Mouse (Mus musculus): Measurements from ENCODE around the gene Haus4. TPM values are rescaled to one million over a fixed set of nuclear protein-coding genes. Genes with fewer than 3 reads are reported as not detected.

The Haus4 gene
- polyA plus RNA-seq, 1 experiment = 9.6 TPM

DNA sequence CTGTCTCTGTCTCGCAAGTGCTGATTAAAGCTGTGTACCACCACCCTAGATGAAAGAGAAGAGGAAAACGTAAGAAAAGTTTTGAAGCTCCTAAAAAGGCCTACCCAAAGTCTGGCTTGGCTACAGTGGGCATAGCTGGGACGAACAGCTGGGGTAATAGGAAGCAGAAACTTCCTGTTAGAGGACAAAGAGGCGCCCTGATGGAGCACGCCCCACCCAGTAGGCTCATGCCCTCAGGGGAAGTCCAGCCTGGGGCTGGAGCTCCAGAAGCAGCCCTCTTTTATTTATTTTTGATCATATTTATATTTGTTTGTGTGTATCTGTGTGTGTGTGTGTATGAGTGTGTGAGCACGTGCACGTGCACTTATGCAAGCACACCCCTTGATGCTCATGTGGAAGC, 25.2 kb upstream of the Haus4 start:
- TF ChIP-seq POLR2A (IDR thresholded peaks at IDR 0.05; ENCODE audit: low read depth, low read length) = no peak
- no peaks in the 10 kb centered on the region for H3K36me3 ChIP-seq (ENCODE audit: control insufficient read depth, insufficient read depth, low read length)
- no peak overlapping the region for H3K27ac ChIP-seq (ENCODE audit: insufficient read depth, low read depth, low read length)
- H3K4me3 ChIP-seq (ENCODE audit: insufficient read depth, low read depth, low read length) = no peak overlapping the region
- WGBS = 72% methylated on average over 7 of the region's 7 CpGs
- H3K27me3 ChIP-seq (replicated peaks; ENCODE audit: control insufficient read depth, insufficient read depth, low read length) = no peaks in the 10 kb centered on the region
- DNase-seq = no peak
- H3K4me1 ChIP-seq (ENCODE audit: control insufficient read depth, insufficient read depth, low read length) = peaks cover 17% of the 10 kb centered on the region; the same call in 1 of the 2 replicates

DNA sequence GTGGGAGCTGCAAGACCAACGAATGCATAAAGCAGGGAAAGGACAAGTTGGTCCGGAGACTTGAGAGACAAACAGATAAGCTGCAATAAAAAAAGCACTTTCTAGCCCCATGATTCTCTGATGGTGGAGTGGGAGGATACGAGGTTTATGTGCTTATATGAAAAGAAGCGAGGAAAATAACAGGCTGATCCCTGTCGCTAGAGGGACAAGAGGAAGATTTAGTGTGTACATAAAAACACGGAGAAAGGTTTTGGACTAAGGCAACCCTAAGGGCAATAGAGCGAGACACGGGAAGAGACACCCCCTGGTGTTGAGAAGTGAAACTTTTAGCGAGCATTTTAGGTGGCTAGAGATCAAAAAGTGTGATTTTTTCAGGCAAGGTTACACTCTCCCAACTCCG, 23.6 kb upstream of the Haus4 start:
- DNase-seq = peak; percentile 70
- TF ChIP-seq POLR2A (IDR thresholded peaks at IDR 0.05; ENCODE audit: low read depth, low read length) = no peak
- peak; percentile 51 for TF ChIP-seq CTCF (conservative IDR thresholded peaks at IDR 0.05; ENCODE audit: insufficient read depth, insufficient read length, low read depth, low read length)
- H3K27ac ChIP-seq (ENCODE audit: insufficient read depth, low read depth, low read length) = peak overlapping the region; percentile 87
- no peaks in the 10 kb centered on the region for H3K36me3 ChIP-seq (ENCODE audit: control insufficient read depth, insufficient read depth, low read length)
- no peaks in the 10 kb centered on the region for H3K27me3 ChIP-seq (replicated peaks; ENCODE audit: control insufficient read depth, insufficient read depth, low read length)
- H3K4me3 ChIP-seq (ENCODE audit: insufficient read depth, low read depth, low read length) = peak overlapping the region; percentile 66
- peaks cover 32% of the 10 kb centered on the region for H3K4me1 ChIP-seq (ENCODE audit: control insufficient read depth, insufficient read depth, low read length)
- under 1% methylated on average over 10 of the region's 10 CpGs for WGBS

DNA sequence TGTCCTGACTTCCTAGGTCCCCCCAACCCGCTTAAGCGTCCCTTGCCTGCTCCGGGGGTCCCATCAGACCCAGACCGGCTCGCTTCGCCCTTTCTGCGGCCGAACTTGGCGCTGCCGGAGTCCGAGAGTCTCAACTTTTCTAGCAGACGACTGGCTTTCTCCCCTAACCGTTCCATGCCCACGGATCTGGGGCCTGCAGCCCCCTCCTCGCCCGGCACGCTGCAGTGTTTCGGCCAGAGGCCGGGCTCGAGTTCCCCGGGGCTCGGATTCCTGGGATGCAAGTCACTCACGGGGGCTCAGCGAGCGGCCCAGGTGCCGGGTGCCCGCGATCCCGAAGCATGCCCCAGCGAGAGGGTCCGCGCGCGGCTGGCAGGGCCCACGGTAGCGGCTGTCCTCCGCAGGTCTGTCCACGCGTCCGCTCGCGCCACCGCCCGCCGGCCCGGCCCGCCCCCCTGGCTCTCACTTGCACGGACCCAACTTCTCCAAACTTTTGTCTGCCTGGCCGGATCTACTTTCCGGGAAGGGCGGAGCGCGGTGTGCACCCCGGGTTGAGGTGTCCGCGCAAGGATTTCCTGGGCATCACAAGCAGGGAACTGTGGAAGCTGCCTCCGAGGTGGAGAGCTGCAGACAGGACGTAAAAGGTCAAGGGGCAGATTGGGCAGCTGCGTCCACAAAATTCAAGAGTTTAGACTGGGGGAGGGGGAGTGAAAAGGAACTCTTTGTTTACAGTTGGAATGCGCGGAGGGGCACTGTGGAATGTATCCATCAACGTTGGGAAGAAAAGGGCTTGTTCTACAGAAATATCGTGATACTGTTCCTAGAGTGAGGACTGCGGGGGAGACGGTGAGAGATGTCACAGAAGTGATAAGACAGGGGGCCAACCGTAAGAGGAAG, 22.9 kb upstream of the Haus4 start, which contains the start of gene Ajuba:
Gene Ajuba, minus strand, starts transcription at position 470 of the 894 bp plus-strand sequence.
- peak within 1 kb of the TSS; percentile 87 for H3K27ac ChIP-seq (ENCODE audit: insufficient read depth, low read depth, low read length)
- under 1% methylated on average over 66 of the region's 66 CpGs for WGBS
- DNase-seq = peak; percentile 96

DNA sequence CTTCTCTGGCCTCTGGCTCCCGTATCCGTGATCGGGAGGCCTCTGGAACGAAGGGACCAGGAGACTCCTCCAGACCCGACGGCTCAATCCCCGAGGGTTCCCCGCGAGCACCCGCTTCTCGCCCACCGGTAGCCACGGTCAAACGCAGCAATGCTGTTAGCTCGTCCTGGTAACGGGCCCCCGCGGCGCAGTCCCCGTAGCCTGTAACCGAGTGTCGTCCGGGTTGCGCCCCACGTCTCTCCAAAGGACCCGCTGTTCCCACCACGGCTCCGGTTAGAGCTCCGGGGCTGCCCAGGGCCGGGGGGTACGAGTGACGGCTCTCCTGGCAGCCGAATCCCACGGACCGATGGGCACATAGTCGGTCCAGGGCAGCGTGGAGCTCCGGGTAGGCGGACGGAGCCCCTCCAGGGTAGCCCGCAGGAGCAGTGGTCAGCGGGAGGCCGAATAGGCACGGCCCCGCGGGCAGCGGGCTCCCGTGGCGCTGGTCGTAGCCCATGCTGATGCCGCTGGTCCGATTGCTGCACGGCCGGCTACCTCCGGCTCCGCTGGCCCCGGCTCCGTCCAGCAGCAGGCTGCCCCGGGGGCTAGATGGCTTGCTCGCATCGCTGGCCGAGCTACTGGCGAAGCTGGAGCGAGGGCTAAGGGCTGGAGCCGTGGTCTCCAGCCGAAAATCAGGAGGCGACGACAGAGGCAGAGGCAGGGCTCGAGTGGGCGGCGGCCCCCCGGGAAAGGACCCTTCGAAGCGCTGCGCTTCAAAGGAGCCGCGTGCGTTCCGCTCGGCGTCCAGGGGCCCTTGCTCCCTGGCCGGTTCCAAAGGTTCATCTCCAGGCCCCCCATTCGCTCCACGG, 22.0 kb upstream of the Haus4 start:
- Histone ChIP-seq H3K27ac (ENCODE audit: insufficient read depth, low read depth, low read length) (peak overlapping the region; percentile 87), H3K36me3 (ENCODE audit: control insufficient read depth, insufficient read depth, low read length) (no peaks in the 10 kb centered on the region), H3K27me3 (replicated peaks; ENCODE audit: control insufficient read depth, insufficient read depth, low read length) (no peaks in the 10 kb centered on the region), H3K4me1 (ENCODE audit: control insufficient read depth, insufficient read depth, low read length) (peaks cover 36% of the 10 kb centered on the region), H3K4me3 (ENCODE audit: insufficient read depth, low read depth, low read length) (peak overlapping the region; percentile 66)
- peak; percentile 53 for DNase-seq
- TF ChIP-seq CTCF (conservative IDR thresholded peaks at IDR 0.05; ENCODE audit: insufficient read depth, insufficient read length, low read depth, low read length) (no peak), POLR2A (IDR thresholded peaks at IDR 0.05; ENCODE audit: low read depth, low read length) (no peak)
- whole genome bisulfite sequencing = under 1% methylated on average over 82 of the region's 84 CpGs

More for the DNA sequence above, 22.9 kb upstream of the Haus4 start, which contains the start of gene Ajuba:
- H3K27me3 ChIP-seq (replicated peaks; ENCODE audit: control insufficient read depth, insufficient read depth, low read length) = no peaks in the 10 kb centered on the region
- no peak for TF ChIP-seq POLR2A (IDR thresholded peaks at IDR 0.05; ENCODE audit: low read depth, low read length)
- no peak for TF ChIP-seq CTCF (conservative IDR thresholded peaks at IDR 0.05; ENCODE audit: insufficient read depth, insufficient read length, low read depth, low read length)
- H3K4me1 ChIP-seq (ENCODE audit: control insufficient read depth, insufficient read depth, low read length) = peaks cover 36% of the 10 kb centered on the region
- peak within 1 kb of the TSS; percentile 66 for H3K4me3 ChIP-seq (ENCODE audit: insufficient read depth, low read depth, low read length)
- H3K36me3 ChIP-seq (ENCODE audit: control insufficient read depth, insufficient read depth, low read length) = no peaks in the 10 kb centered on the region

DNA sequence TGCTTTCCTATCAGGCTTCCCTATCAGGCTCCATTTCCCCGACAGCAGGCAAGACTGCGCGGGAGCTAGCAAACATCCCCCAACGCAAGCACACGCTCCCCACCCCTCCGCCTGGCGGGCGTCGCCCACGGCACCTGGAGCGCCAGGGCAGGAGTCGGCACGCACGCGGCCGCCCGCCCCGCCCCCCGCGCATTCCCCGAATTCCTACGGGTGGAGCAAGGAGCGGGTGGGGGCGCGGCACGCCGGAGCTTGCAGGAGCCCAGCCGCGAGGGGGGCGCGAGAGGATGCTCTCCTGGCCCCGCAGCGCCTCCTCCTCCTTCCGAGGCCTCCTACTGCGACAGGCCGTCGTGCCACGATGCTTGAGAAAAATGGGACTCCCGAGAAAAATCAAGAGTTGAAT, 21.2 kb upstream of the Haus4 start:
- peak overlapping the region; percentile 87 for H3K27ac ChIP-seq (ENCODE audit: insufficient read depth, low read depth, low read length)
- TF ChIP-seq POLR2A (IDR thresholded peaks at IDR 0.05; ENCODE audit: low read depth, low read length) (no peak), CTCF (conservative IDR thresholded peaks at IDR 0.05; ENCODE audit: insufficient read depth, insufficient read length, low read depth, low read length) (no peak)
- peak; percentile 92 for DNase-seq
- 2% methylated on average over 39 of the region's 39 CpGs for WGBS
- no peaks in the 10 kb centered on the region for H3K27me3 ChIP-seq (replicated peaks; ENCODE audit: control insufficient read depth, insufficient read depth, low read length)
- H3K4me3 ChIP-seq (ENCODE audit: insufficient read depth, low read depth, low read length) = peak overlapping the region; percentile 66
- H3K4me1 ChIP-seq (ENCODE audit: control insufficient read depth, insufficient read depth, low read length) = peaks cover 36% of the 10 kb centered on the region
- no peaks in the 10 kb centered on the region for H3K36me3 ChIP-seq (ENCODE audit: control insufficient read depth, insufficient read depth, low read length)

DNA sequence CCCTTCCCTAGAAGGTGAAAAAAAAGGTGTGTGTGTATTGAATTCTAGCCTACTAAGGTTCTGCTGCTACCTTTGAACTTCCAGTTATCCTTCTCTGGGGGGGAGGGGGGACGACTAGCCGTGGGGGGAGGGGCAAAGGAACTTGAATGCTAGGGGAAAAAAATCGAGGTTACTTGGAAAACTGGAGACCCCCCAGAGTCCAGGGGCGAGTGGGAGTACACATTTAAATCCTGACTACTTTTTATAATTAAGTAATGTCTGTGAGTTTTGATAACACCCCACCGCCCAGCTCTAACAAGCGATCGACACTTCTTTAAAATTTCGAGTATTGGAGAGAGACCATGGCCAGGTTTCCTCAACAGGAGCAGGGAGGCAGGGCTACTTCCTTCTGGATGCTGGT, 20.6 kb upstream of the Haus4 start:
- H3K4me3 ChIP-seq (ENCODE audit: insufficient read depth, low read depth, low read length) = peak overlapping the region; percentile 66
- TF ChIP-seq CTCF (conservative IDR thresholded peaks at IDR 0.05; ENCODE audit: insufficient read depth, insufficient read length, low read depth, low read length) (no peak), POLR2A (IDR thresholded peaks at IDR 0.05; ENCODE audit: low read depth, low read length) (no peak)
- DNase-seq = no peak
- WGBS = 20% methylated on average over 8 of the region's 8 CpGs
- H3K27ac ChIP-seq (ENCODE audit: insufficient read depth, low read depth, low read length) = peak overlapping the region; percentile 72
- H3K27me3 ChIP-seq (replicated peaks; ENCODE audit: control insufficient read depth, insufficient read depth, low read length) = no peaks in the 10 kb centered on the region
- H3K4me1 ChIP-seq (ENCODE audit: control insufficient read depth, insufficient read depth, low read length) = peaks cover 36% of the 10 kb centered on the region
- H3K36me3 ChIP-seq (ENCODE audit: control insufficient read depth, insufficient read depth, low read length) = no peaks in the 10 kb centered on the region

Measured in kidney, adult 2 months (tissue).